Mouse (Mus musculus) spleen, postnatal 4 days (tissue): ENCODE results near the gene Ep300.

ENCODE experiments used
- DNase-seq, 2 experiments: peaks; one replicate each; pipeline ENCODE4 v3.0.0; 2022; ENCODE audit warnings: low spot score in 2 of 2

Ep300 gene

DNA sequence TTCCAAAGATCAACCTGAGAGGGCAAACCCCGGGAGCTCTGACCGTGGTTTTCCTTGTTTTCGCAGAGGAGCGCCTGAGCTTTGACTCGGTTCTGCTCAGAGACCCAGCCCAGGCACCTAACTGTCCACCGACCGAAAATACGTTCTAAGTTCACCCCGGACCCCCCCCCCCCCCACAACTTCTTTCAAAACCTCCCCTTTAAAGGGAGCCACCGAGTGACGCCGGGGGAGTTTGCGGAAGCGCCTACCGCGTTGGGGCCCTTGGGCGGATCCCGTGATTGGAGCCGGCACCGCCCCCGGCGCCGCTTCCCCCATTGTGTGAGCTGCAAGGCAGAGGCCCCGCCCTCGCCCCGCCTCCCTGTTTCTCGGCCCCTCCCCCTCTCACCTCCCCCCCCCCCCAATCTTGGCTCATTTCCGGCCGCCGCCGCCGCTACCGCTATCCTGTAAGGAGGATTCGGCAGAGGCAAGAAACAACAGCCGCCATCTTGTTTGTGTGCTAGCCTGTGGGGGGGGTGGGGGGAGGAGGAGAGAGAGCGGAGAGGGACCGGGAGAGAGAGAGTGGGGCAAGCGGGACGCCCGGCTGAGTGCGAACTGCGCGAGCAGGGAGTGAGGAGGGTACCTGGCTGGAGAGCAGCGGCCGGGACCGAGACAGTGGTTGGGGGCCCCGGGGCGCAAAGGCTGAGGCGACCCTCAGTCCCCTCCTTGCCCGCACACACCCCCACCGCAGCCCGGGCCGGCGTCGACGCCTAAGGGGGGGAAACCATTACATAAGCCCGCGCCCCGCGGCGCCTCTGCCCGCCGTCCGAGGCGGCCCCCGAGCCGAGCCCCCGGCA lies at the start of gene Ep300:
TSS of gene Ep300 (plus strand) at position 439 of the 833 bp plus-strand sequence.
- DNase-seq, result peak; percentile 96 to 99

DNA sequence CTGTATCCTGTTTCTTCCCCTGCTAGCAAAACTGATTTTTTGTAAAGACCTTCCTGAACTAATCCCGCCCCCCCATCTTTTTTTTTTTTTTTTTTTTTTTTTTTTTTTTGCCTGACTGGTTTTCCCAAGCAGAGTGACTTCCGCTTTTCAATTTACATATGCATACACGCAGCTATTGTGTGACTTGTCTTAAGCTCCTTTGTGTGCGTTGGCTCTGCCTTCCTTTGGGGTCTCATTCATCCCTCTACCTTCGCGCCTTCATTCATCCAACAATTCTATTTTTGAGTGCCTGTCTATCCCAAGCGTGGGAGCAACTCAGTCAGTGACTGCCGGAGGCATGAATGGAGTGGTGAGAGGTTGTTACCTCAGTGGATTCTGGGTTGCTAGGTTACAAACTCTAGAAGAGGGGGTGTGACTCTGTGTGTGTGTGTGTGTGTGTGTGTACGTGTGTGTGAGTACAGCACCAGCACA lies 49.2 kb upstream of the Ep300 start:
- no peak for DNase-seq

DNA sequence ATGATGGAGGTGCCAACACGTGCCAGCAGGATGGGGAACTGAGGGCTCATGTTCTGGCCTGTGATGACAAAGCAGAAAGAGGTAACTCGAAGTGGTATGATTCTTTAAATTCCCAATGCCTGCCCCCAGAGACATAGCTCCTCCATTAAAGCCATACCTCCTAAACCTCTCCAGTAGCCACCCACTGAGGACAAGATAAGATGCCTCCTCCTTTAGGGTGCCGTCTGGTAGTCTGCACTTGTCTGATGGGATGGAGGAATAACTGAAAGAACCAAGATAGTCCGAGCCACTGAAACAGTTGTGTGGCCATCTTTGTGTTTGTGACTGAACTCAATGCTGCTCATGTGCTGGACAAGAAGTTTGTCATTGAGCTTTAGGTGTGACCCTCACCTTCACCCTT lies 47.0 kb upstream of the Ep300 start:
- no peak for DNase-seq

DNA sequence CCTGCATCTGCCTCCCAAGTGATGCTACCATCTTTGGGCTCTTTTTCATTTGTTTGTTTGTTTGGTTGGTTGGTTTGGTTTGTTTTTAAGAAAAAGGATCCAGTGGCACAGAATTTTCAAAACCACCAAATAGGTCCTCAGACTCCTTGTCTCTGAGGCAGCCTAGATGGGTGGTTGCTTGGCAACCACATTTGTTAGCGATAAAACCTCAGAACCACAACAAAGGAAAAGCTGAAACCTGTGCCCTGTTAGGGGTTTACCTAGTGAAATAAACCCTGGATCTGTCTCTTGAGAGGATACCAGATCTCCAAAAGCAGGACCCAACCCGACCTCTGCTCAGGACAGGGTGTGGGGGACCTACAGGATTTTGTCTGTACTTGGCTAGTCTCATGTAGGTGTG lies 45.6 kb upstream of the Ep300 start:
- no peak for DNase-seq

DNA sequence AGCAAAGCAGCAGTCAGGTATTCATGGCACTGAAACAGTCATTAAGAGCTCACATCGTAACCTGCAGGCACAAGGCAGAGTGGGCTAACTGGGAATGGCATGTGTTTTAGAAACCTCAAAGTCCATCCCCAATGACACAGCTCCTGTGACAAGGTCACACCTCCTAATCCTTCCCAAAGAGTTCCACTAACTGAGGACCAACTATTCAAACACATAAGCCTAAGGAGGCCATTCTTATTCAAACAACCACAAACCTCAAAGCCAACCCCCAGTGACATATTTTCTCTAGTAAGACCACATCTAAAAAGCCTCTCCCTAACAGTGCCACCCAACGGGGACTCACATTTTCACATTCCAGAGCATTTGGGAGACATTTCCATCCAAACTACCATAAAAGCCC lies 40.2 kb upstream of the Ep300 start:
- DNase-seq, result no peak

DNA sequence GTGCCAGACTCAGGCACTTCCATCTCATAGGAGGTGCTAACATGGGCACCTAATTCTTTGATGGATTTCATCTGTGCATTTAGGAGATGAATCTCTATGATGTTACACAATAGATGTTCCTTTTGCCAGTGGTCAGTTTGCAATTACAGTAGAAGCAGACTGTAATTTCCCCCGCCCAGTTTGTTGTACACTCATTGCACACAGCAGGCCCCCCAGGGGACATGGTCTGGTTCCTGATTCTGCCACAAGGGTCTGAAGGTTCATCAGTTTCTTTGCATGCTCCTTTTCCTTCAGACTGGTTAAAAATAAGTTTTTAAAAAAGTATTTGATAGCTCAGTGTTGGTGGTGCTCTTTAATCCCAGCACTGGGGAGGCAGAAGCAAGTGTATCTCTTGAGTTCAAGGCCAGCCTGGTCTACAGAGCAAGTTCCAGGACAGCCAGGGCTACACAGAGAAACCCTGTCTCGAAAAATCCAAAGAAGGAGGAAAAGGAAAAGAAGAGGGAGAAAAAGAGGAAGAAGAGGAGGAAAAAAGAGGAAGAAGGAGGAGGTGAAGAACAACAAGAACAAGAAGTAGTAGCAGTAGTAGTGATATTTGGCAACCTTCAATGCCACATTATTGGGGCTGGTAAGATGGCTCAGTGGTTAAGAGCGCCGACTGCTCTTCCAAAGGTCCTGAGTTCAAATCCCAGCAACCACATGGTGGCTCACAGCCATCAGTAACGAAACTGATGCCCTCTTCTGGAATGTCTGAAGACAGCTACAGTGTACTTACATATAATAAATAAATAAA lies 39.6 kb upstream of the Ep300 start:
- peak in 1 of 2 experiments; percentile 28 for DNase-seq

DNA sequence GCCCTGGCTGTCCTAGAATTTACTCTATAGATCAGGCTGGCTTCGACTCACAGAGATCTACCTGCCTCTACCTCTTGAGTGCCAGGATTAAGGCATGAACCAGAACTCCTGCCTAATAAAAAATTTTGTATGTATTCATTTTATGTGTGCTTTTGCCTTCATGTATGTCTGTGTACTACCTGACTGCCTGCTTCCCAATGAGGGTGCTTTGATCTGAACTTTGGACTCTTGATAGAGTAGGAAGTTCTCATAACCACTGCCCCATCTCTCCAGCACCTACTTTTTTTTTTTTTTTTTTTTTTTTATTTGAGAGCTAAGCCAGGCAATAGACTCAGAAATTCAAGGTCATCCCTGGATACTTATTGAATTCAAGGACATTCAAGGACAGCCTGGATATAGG lies 31.7 kb upstream of the Ep300 start:
- DNase-seq, result no peak

DNA sequence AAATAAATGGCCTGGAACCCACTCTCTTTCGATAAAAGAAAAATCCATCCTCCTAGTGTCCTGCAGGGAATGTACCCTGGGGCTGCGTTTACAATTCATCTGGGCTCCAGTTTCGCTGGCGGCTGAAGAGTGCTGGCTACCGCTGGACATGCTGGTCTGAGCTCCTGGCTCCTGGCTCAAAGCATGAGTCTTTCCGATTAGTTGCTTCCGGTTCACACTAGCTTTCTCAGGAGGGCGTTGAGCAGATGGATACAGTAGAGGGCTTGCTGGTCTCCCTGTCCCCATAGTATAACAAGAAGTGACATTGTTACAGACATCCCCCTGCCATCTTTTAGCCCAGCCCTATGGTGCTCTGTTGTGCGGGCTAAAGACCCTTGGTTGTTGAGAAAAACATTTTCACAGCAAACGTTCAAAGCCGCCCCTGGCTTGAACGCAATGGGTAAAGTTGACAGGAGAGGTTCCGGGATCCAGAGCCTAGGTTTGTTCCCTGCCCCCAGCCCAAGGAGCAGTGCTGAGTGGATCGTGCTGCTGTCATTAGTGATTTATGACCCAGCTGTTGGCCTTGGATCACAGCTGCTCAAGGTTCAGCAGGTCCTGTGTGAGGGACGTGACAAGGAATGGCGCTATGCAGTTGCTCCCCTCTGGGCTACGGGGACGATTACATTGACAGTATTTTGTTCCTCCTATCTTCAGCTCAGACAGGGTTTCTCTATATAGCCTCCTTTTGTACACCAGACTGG lies 30.4 kb upstream of the Ep300 start:
- no peak for DNase-seq

DNA sequence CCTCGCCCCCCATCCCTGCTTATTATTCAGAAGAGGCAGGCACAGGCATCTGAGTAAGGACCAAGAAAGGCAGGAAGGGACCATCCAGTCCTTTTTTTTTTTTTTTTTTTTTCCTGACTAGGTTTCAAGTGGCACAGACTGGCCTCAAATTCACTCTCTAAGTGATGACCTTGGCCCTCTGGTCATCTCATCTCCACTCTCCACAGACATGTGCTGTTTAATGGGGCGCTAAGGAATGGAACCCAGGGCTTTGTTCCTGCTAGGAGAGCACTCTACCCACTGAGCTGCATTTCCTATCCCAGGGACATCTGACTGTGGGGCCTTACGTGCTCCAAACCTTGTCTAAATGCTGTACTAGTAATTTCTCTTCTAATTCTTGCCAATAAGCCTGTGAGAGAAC lies 29.2 kb upstream of the Ep300 start:
- DNase-seq, result no peak

DNA sequence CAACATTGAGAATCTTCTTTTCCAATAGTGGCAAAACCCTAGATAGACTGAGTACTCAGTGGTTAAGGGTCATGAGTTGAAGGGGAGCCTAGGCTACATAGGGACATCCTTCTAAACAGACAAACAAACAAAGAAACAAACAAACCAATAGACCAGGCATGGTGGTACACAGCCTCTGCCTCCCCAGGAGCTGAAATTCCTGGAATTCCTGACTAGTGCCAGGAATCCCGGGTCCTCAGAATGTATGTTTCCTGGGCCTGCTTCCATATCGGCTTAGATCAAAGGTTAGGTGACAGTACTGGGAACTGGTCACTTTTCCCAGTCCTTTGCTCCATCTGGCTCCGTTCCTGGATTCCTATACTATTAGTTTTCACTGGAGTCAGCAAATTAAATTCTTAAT lies 23.6 kb upstream of the Ep300 start:
- no peak for DNase-seq

DNA sequence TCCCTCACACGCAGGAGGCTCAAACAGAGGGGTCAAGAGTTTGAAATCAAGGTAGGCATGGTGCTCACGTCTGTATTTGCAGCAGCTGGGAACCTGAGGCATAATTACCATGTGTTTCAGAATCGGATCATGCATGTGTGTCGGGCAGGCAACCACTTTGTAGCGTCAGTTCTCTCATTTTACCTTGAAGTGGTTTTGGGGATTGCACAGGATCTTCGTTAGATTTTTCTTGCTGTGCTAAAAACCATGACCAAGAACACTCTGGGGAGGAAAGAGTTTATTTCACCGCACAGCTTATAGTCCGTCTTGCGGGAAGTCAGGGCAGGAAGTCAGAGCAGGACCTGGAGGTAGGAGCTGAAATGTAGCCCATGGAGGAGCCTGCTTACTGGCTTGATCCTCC lies 23.2 kb upstream of the Ep300 start:
- DNase-seq, result no peak

DNA sequence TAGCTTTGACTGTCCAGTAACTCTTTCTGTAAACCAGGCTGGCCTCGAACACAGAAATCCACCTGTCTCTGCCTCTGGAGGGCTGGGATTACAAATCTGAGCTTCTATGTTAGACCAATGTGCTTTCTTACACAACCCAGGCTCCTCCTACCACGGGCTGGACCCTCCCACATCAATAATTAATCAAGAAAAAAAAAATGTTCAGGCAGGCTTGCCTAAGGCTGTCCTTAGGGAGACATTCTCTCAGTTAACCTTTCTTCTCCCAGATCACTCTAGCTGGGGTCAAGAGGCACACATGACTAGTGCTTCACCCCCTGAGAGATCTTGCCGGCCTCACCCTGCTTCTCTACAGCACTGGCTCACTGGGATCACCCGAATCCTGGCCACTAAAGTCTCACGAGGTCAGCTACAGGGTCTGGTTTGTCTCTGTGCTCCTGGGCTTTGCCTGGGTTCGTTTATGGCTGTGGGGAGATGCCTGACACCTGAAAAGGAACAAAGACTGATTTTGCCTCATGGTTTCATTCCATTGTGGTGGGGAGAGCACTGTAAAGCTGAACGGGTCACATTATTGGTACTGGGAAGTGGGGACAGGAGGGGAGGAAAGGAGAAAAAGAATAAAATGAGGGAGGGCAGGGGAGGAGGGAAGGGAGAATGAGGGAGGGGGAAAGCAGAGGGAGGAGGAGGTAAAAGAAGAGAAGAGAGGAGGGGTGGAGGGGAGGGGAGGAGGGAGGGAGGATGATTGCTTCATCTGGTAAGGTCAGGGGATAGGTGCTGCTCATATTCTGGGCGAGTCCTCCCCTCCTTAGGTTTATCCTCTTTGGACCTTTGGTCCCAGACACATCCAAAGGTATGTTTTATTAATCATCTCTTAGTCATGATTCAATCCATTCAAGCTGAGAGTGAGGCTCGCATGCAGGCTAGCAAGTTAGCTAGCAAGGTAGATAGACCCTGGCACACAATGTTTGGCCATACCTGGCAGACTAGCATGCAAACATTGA lies 22.4 kb upstream of the Ep300 start:
- no peak for DNase-seq

DNA sequence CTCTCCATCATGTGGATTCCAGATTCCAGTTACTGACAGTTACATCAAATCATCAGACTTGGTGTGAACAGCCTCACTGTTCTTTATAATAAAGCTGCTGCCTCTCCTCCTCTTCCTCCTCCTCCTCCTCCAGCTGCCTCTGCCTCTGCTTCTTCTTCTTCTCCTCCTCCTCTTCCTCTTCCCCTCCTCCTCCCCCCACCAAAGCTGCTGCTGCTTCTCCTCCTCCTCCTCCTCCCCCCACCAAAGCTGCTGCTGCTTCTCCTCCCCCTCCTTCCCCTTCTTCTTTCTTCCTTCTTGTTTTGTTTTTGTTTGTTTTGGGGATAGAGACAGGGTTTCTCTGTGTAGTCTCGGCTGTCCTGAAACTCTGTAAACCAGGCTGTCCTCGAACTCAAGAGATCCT lies 17.1 kb upstream of the Ep300 start:
- DNase-seq, result no peak

DNA sequence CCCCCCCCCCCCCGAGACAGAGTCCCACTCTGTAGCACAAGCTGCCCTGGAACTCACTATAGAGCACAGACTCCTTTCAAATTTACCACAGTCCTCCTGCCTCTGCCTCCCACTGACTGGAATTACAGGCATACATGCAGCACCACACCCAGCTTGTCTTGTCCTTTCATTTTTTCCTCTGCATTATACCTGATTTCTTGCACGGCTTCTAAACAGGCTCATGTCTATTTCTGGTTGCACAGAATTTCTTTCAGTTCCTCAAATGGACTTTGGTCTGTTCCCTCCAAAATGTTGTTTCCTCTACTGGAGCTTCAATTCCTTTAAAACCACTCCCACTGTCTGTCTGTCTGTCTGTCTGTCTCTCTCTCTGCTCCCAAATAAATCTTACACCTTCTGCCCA lies 16.6 kb upstream of the Ep300 start:
- no peak for DNase-seq

DNA sequence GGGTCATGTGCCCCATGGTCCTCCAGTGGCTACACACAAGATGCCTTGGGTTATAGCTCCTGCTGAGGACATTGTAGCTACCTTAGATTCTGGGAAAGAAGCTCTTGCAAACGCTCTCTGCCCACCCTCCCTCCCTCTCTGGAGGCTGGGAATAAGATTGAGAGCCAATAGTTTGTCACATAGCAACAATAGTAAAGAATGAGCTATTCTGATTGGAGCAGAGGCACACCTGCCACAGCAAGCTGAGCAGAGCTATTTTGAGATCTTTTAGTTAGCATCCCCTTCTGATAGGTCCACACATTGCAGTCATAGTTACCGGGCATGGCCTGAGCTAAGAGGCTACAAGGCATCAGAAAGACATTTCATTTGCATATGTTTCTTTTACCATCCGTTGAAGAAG lies 8.2 kb upstream of the Ep300 start:
- no peak for DNase-seq

DNA sequence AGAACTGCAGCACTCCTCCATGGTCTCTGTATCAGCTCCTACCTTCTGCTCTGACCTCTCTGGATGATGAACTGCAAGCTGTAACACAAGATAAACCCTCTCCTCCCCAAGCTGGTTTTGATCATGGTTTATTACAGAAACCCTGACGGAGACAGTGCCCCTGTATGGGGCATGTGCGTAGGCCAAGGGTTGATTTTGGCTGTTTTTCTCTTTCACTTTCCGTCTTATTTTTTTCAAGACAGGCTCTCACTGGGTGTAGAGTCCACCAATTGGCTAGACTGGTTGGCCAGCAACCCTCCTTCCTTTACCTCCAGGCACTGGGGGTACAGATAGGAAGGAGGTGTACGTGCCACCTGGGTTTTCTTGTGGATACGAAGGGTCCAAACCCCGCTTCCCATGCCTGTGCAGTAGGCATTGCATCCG lies 7.4 kb upstream of the Ep300 start:
- peak; percentile 43 to 71 for DNase-seq

DNA sequence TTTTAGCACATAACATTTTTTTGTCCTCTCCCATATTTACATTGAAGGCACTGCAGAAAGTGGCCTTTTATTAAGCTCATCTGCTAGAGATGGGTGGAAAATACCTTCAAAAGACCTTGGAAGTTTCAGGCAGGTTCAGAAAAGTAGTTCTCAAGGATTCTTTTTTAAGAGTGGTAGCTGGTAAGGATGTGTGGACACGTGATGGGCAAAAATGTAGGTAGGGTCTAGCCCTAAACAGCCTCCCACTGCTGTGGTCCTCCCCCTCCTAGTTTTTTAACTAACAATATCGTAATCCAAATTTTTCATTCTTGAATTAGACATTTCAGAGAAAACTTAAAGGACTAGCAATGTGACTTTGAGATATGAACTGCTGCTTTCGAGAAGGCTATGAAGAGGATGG lies 685 bp upstream of the Ep300 start:
- no peak for DNase-seq

DNA sequence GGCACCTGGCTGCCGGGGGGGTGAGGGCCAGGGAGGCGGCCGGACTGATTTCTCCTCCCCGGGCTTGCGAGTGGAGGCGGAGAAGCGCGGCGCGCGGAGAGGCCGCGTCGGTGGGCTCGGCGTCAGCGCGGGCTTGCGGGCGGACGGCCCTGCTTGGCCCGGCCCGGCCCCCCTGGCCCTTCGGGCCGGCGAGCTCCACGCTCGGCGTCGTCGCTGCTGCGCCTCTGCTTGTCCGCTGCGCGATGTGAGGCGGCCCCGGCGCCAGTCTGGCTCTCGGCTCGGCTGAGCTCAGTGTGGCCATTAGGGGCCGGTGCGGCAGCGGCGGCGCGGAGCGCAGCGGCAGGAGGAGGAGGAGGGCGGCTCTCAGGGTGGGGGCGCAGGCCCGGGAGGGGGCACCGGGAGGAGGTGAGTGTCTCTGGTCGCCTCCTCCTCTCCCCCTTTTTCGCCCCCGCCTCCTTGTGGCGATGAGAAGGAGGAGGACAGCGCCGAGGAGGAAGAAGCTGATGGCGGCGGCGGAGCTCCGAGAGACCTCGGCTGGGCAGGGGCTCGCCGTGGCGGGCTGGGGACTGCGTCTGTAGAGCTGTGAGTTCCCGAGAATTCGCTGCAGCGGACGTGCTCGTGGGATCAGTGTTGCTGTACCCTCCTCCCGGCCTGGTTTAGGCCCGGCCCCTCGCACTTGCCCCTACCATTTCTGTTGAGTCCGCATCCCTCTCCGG lies 753 bp downstream of the Ep300 start:
- peak; percentile 87 to 94 for DNase-seq

DNA sequence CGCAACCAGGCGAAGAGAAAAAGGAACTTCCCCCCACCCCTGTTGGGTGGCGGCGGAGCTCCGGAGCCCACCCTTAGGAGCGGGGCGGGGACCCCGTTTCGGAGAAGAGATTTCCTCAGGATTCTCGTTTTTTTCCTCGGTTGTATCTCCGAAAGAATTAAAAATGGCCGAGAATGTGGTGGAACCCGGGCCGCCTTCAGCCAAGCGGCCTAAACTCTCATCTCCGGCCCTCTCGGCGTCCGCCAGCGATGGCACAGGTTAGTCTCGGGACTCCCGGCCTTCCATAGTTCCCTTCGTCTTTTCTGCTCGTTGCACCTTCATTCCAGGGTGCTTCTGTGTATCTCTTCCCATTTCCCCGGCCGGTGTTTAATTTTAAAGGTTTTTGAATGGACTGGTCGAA lies 1.3 kb downstream of the Ep300 start:
- DNase-seq, result no peak

DNA sequence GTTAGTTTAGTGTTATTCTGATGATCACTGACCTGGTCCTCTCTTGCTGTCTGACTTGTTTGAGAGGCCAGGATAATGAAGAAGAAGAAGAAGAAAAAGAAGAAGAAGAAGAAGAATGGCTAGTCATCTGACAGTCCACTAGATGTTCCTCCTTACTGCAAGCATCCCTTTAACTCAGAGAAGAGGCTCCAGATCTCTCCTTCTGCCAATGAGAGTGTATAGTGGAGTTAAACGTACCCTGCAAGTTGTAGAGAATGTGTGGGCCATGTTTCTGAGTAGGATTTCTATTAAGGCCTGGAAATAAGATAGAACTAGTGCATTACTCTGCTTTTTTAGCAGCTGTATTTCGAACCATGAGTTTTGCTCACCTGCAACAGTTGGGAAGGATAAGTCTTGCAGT lies 2.5 kb downstream of the Ep300 start:
- no peak for DNase-seq
